Mouse (Mus musculus): ENCODE data around the gene Topbp1. TPM values are rescaled to one million over a fixed set of nuclear protein-coding genes. Genes with fewer than 3 reads are reported as not detected.

Topbp1 gene
- polyA plus RNA-seq, 1 experiment from 2014 or later = 74.1 TPM

GRCm38 (mm10) chr9:103376346-103377320 is 71.6 kb downstream of the Topbp1 start:
- Histone ChIP-seq H3K9ac (no peak overlapping the region), H3K27me3 (replicated peaks) (no peaks in the 10 kb centered on the region), H3K36me3 (no peaks in the 10 kb centered on the region), H3K4me2 (no peak overlapping the region), H3K4me3 (no peak overlapping the region), H3K9me3 (replicated peaks) (no peaks in the 10 kb centered on the region), H3K27ac (no peak overlapping the region), H3K4me1 (no peaks in the 10 kb centered on the region)
- no peak for ATAC-seq
- WGBS (ENCODE audit: insufficient replicate concordance) = 53% methylated on average over 7 of the region's 7 CpGs

- WGBS (ENCODE audit: insufficient replicate concordance) = 70% methylated on average over 10 of the region's 10 CpGs
- no peaks in the 10 kb centered on the region for H3K27me3 ChIP-seq (replicated peaks)
- no peak overlapping the region for H3K4me3 ChIP-seq
- no peak overlapping the region for H3K4me2 ChIP-seq
- no peak overlapping the region for H3K27ac ChIP-seq
- no peak for ATAC-seq
- H3K9ac ChIP-seq = no peak overlapping the region
- no peaks in the 10 kb centered on the region for H3K4me1 ChIP-seq
- H3K9me3 ChIP-seq (replicated peaks) = no peaks in the 10 kb centered on the region
- no peaks in the 10 kb centered on the region for H3K36me3 ChIP-seq
These were observed 73.7 kb downstream of the Topbp1 start for GRCm38 (mm10) chr9:103378686-103379085.

GRCm38 (mm10) chr9:103379199-103379598 is 74.2 kb downstream of the Topbp1 start:
- Histone ChIP-seq H3K36me3 (no peaks in the 10 kb centered on the region), H3K4me2 (no peak overlapping the region), H3K9me3 (replicated peaks) (no peaks in the 10 kb centered on the region), H3K4me1 (no peaks in the 10 kb centered on the region), H3K27ac (no peak overlapping the region), H3K4me3 (no peak overlapping the region), H3K27me3 (replicated peaks) (no peaks in the 10 kb centered on the region), H3K9ac (no peak overlapping the region)
- no peak for ATAC-seq
- WGBS (ENCODE audit: insufficient replicate concordance) = 72% methylated on average over 9 of the region's 9 CpGs

GRCm38 (mm10) chr9:103380566-103380965 is 75.6 kb downstream of the Topbp1 start:
- no peak overlapping the region for H3K27ac ChIP-seq
- no peaks in the 10 kb centered on the region for H3K9me3 ChIP-seq (replicated peaks)
- no peak overlapping the region for H3K4me2 ChIP-seq
- no peak overlapping the region for H3K4me3 ChIP-seq
- H3K9ac ChIP-seq = no peak overlapping the region
- no peaks in the 10 kb centered on the region for H3K27me3 ChIP-seq (replicated peaks)
- H3K36me3 ChIP-seq = no peaks in the 10 kb centered on the region
- no peak for ATAC-seq
- H3K4me1 ChIP-seq = no peaks in the 10 kb centered on the region
- 72% methylated on average over 4 of the region's 4 CpGs for WGBS (ENCODE audit: insufficient replicate concordance)

GRCm38 (mm10) chr9:103382989-103383388 is 78.0 kb downstream of the Topbp1 start:
- Histone ChIP-seq H3K9me3 (replicated peaks) (no peaks in the 10 kb centered on the region), H3K4me2 (no peak overlapping the region), H3K27ac (no peak overlapping the region), H3K4me3 (no peak overlapping the region), H3K27me3 (replicated peaks) (no peaks in the 10 kb centered on the region), H3K36me3 (no peaks in the 10 kb centered on the region), H3K9ac (no peak overlapping the region), H3K4me1 (no peaks in the 10 kb centered on the region)
- WGBS (ENCODE audit: insufficient replicate concordance) = 35% methylated on average over 6 of the region's 6 CpGs
- no peak for ATAC-seq

GRCm38 (mm10) chr9:103383576-103383975 is 78.6 kb downstream of the Topbp1 start:
- WGBS (ENCODE audit: insufficient replicate concordance) = 68% methylated on average over 1 of the region's 1 CpGs
- ATAC-seq = no peak
- no peaks in the 10 kb centered on the region for H3K9me3 ChIP-seq (replicated peaks)
- no peak overlapping the region for H3K4me3 ChIP-seq
- H3K27ac ChIP-seq = no peak overlapping the region
- no peak overlapping the region for H3K9ac ChIP-seq
- H3K4me1 ChIP-seq = no peaks in the 10 kb centered on the region
- H3K36me3 ChIP-seq = no peaks in the 10 kb centered on the region
- no peak overlapping the region for H3K4me2 ChIP-seq
- no peaks in the 10 kb centered on the region for H3K27me3 ChIP-seq (replicated peaks)

- ATAC-seq = no peak
- Histone ChIP-seq H3K27ac (no peak overlapping the region), H3K4me3 (no peak overlapping the region), H3K36me3 (no peaks in the 10 kb centered on the region), H3K27me3 (replicated peaks) (no peaks in the 10 kb centered on the region), H3K4me1 (no peaks in the 10 kb centered on the region), H3K9me3 (replicated peaks) (no peaks in the 10 kb centered on the region), H3K4me2 (no peak overlapping the region), H3K9ac (no peak overlapping the region)
- WGBS (ENCODE audit: insufficient replicate concordance) = 70% methylated on average over 4 of the region's 4 CpGs
These were observed 79.3 kb downstream of the Topbp1 start for GRCm38 (mm10) chr9:103384141-103384796.

GRCm38 (mm10) chr9:103385600-103385999 is 80.6 kb downstream of the Topbp1 start:
- no peaks in the 10 kb centered on the region for H3K27me3 ChIP-seq (replicated peaks)
- H3K9me3 ChIP-seq (replicated peaks) = no peaks in the 10 kb centered on the region
- 27% methylated on average over 1 of the region's 1 CpGs for WGBS (ENCODE audit: insufficient replicate concordance)
- H3K4me2 ChIP-seq = no peak overlapping the region
- no peak overlapping the region for H3K27ac ChIP-seq
- H3K9ac ChIP-seq = no peak overlapping the region
- H3K4me3 ChIP-seq = no peak overlapping the region
- ATAC-seq = no peak
- H3K36me3 ChIP-seq = no peaks in the 10 kb centered on the region
- H3K4me1 ChIP-seq = no peaks in the 10 kb centered on the region

GRCm38 (mm10) chr9:103386573-103386972 is 81.6 kb downstream of the Topbp1 start:
- Histone ChIP-seq H3K9me3 (replicated peaks) (no peaks in the 10 kb centered on the region), H3K4me2 (no peak overlapping the region), H3K27me3 (replicated peaks) (no peaks in the 10 kb centered on the region), H3K4me3 (no peak overlapping the region), H3K9ac (no peak overlapping the region), H3K36me3 (no peaks in the 10 kb centered on the region), H3K27ac (no peak overlapping the region), H3K4me1 (no peaks in the 10 kb centered on the region)
- ATAC-seq = no peak
- WGBS (ENCODE audit: insufficient replicate concordance) = 62% methylated on average over 5 of the region's 5 CpGs

GRCm38 (mm10) chr9:103387011-103387653 is 82.1 kb downstream of the Topbp1 start:
- H3K9me3 ChIP-seq (replicated peaks) = no peaks in the 10 kb centered on the region
- ATAC-seq = no peak
- H3K4me3 ChIP-seq = no peak overlapping the region
- H3K4me1 ChIP-seq = no peaks in the 10 kb centered on the region
- 65% methylated on average over 10 of the region's 10 CpGs for WGBS (ENCODE audit: insufficient replicate concordance)
- H3K36me3 ChIP-seq = no peaks in the 10 kb centered on the region
- H3K27me3 ChIP-seq (replicated peaks) = no peaks in the 10 kb centered on the region
- H3K9ac ChIP-seq = no peak overlapping the region
- no peak overlapping the region for H3K4me2 ChIP-seq
- no peak overlapping the region for H3K27ac ChIP-seq

- Histone ChIP-seq H3K9ac (no peak overlapping the region), H3K4me2 (no peak overlapping the region), H3K36me3 (no peaks in the 10 kb centered on the region), H3K4me3 (no peak overlapping the region), H3K4me1 (no peaks in the 10 kb centered on the region), H3K27me3 (replicated peaks) (no peaks in the 10 kb centered on the region), H3K9me3 (replicated peaks) (no peaks in the 10 kb centered on the region), H3K27ac (no peak overlapping the region)
- ATAC-seq = no peak
- 83% methylated on average over 6 of the region's 6 CpGs for WGBS (ENCODE audit: insufficient replicate concordance)
These were observed 84.2 kb downstream of the Topbp1 start for GRCm38 (mm10) chr9:103389261-103389660.

GRCm38 (mm10) chr9:103391796-103392372 is 86.9 kb downstream of the Topbp1 start:
- H3K4me1 ChIP-seq = no peaks in the 10 kb centered on the region
- WGBS (ENCODE audit: insufficient replicate concordance) = 63% methylated on average over 6 of the region's 6 CpGs
- H3K27me3 ChIP-seq (replicated peaks) = no peaks in the 10 kb centered on the region
- H3K9ac ChIP-seq = no peak overlapping the region
- no peaks in the 10 kb centered on the region for H3K36me3 ChIP-seq
- no peak overlapping the region for H3K4me2 ChIP-seq
- no peak overlapping the region for H3K27ac ChIP-seq
- no peaks in the 10 kb centered on the region for H3K9me3 ChIP-seq (replicated peaks)
- no peak overlapping the region for H3K4me3 ChIP-seq
- ATAC-seq = no peak
